Mouse (Mus musculus) olfactory bulb, adult 2 months (tissue): ENCODE measurements around the gene Nasp.

Experiments used
- CTCF ChIP-seq: fragments of 200-500 bp; IDR thresholded peaks from 2 replicates; pipeline ENCODE4 v1.5.1; 2012; ENCODE audit warnings: low read depth, mild to moderate bottlenecking, low read length, moderate library complexity; ENCODE audit not compliant: insufficient read depth
- POLR2A ChIP-seq: fragments of 200-500 bp; IDR thresholded peaks from 2 replicates; pipeline ENCODE4 v1.6.1; 2012; ENCODE audit warnings: mild to moderate bottlenecking, low read depth, low read length, moderate library complexity; ENCODE audit not compliant: insufficient read depth

DNA sequence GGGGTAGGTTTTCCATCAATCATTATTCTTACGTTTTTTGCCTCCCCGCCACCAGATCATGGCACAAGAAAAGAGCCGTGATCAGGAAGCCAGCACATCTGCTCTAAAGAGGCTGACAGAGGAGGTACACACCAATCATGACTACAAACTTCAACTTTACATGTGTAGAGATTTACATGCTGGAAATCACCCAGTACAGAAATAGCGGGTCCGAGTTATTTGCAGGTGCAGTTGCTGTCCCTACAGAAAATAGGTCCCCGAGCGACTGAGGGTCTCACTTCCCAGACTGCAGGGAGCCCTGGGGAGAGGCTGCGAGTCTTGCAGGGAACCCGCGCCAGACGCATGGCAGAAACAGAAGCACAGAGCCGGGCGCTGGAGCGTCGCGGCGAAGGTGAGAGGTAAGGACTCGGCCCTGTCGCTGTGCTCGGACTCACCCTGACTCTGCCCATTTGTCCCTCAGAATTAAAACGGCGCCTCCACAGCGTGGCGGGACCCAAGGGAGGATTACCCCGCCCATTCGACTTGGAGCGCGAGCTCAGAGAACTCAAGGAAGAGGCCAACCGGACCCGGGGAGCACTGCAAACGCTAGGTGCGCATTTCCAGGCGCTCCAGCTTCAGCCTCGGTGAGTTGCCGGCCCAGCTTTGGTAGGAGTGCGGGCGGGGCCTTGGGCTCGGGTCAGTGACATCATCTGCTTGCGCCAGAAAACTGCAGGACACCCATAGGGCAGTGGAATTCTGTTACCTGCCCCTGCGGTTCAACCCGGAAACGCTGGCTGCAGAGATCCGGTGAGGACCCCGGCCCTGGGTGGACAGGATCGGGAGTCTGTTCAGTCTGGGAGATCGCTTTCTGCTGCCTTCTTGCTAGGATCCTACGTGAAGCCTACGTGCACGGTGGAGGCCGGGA, 30.5 kb downstream of the Nasp start:
- TF ChIP-seq CTCF (0 out of 2 replicates have a peak, but pooled peaks have one; percentile 3), POLR2A (peak; percentile 78)
